Mouse (Mus musculus) brain, embryonic 18.5 days (tissue): ENCODE data around the gene Fpr2.
A peak's percentile ranks its signal among the peaks of the same experiment; 100 is the strongest.
"Not testable (repeated sequence)": the region's sequence is repeated elsewhere in the genome, so short reads cannot be mapped to it uniquely, and the experiment has no call there.

ENCODE experiments used
- DNase-seq: peaks from one replicate; pipeline ENCODE4 v3.0.0-alpha.2; 2012; ENCODE audit warnings: low read depth, low spot score

Fpr2 gene

GRCm38 (mm10) chr17:17882672-17883071 lies 5.0 kb upstream of the Fpr2 start:
- no peak for DNase-seq

GRCm38 (mm10) chr17:17883840-17884239 lies 3.8 kb upstream of the Fpr2 start, which contains the start of gene Fpr1:
Gene Fpr1 (minus strand): TSS chr17:17883940.
- no peak for DNase-seq

GRCm38 (mm10) chr17:17889732-17890425 lies 2.3 kb downstream of the Fpr2 start:
- no peak for DNase-seq

- no peak for DNase-seq
These were observed 8.4 kb downstream of the Fpr2 start for GRCm38 (mm10) chr17:17896039-17896438.

- no peak for DNase-seq
These were observed 11.6 kb downstream of the Fpr2 start for GRCm38 (mm10) chr17:17899268-17899667.

GRCm38 (mm10) chr17:17900768-17901167 lies 13.1 kb downstream of the Fpr2 start:
- no peak for DNase-seq

- DNase-seq: peak; percentile 76
These were observed 22.2 kb downstream of the Fpr2 start for GRCm38 (mm10) chr17:17909636-17910421.

GRCm38 (mm10) chr17:17912618-17913017 lies 25.0 kb downstream of the Fpr2 start:
- not testable (repeated sequence) for DNase-seq

GRCm38 (mm10) chr17:17917376-17917775 lies 29.8 kb downstream of the Fpr2 start:
- no peak for DNase-seq

GRCm38 (mm10) chr17:17917782-17918181 lies 30.2 kb downstream of the Fpr2 start:
- DNase-seq: no peak
